Mouse (Mus musculus): ENCODE data around the gene Sgpl1.

- no peak for TF ChIP-seq CTCF (IDR thresholded peaks at IDR 0.05)
- TF ChIP-seq EP300 (IDR thresholded peaks at IDR 0.05): no peak
Measured at GRCm38 (mm10) chr10:61167333-61168096, 20.0 kb upstream of the Sgpl1 start.
